Mouse (Mus musculus) bone marrow, adult 2 months (tissue): ENCODE measurements at regions not wholly inside any gene's neighbourhood (a gene's known extent, or its start where the extent isn't known, plus 50 kb on each side); places are given as distances from the start of the nearest gene placed in this dataset.

ENCODE experiments used
- CTCF ChIP-seq: fragments of 200-500 bp; IDR thresholded peaks from 2 replicates; pipeline ENCODE4 v1.5.1; 2011; ENCODE audit warnings: low read length, control low read depth; ENCODE audit not compliant: control insufficient read depth, insufficient read depth
- POLR2A ChIP-seq: fragments of 200-500 bp; IDR thresholded peaks from 2 replicates; pipeline ENCODE4 v1.6.1; 2011; ENCODE audit warnings: low read depth, mild to moderate bottlenecking, control low read depth, low read length, borderline replicate concordance; ENCODE audit not compliant: control insufficient read depth

GRCm38 (mm10) chr16:55532686-55533085, 234.9 kb upstream of the Zpld1 start:
- TF ChIP-seq CTCF (no peak), POLR2A (no peak)
